Mouse (Mus musculus) layer of hippocampus, adult 2 months (tissue): ENCODE results near the gene Platr17. TPM values are rescaled to one million over a fixed set of nuclear protein-coding genes. Genes with fewer than 3 reads are reported as not detected.
A peak's percentile ranks its signal among the peaks of the same experiment; 100 is the strongest.

Source experiments
- DNase-seq, 2 experiments: peaks; one replicate each; pipeline ENCODE4 v3.0.0; 2022; ENCODE audit warnings: low spot score in 2 of 2
- H3K27ac ChIP-seq: fragments of 200-600 bp; 2 replicates; pipeline ENCODE4 v1.8.1; 2022
- H3K4me3 ChIP-seq: fragments of 200-600 bp; 2 replicates; pipeline ENCODE4 v1.8.1; 2022; ENCODE audit warnings: mild to moderate bottlenecking
- CTCF ChIP-seq: fragments of 200-600 bp; conservative IDR thresholded peaks from 2 replicates; pipeline ENCODE4 v1.8.1; 2022; ENCODE audit warnings: antibody characterized with exemption, mild to moderate bottlenecking, moderate library complexity
- total RNA-seq, 2 experiments: library from RNA; stranded (reverse); gene quantifications; 2 replicates each; pipeline ENCODE4 v1.2.3; 2021

Platr17 gene
- total RNA-seq, 2 experiments from 2014 or later = 0.61 to 0.64 TPM

DNA sequence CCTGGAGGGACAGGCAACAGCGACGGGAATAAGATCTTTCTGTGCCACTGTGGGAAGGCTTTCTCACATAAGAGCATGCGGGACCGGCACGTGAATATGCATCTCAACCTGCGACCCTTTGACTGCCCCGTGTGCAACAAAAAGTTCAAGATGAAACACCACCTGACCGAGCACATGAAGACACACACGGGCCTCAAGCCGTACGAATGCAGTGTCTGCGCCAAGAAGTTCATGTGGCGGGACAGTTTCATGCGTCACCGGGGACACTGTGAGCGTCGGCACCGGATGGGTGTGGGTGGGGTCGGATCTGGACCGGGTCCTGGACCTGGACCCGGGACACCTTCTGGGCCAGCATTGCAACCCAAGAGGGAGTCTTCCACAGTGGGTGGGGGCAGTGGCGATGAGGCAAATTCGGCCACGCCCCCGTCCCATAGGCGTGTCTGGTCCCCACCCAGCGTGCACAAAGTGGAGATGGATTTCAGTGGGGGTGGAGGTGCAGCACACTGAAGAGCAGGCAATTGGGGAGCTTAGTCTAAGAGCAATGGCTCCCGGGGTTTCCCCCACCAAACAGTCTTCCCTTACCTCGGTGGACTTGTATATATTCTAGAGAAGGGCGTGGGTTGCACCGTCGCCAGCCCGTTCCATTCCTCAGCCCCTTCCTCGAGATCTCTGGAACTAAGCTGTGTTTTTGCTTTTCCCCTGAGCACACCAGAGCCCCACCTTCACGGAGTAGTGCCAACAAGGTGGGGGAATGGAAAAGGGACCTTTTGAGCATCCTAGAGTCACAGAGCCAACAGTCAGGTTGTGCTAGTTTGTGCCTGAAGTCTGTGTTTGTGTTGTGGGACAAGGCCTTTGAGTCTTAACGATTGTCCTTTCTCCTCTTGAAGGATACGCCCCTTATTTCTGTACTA, 13.6 kb downstream of the Platr17 start:
- peak overlapping the region; percentile 78; the same call in 1 of the 2 replicates for H3K4me3 ChIP-seq
- no peak for TF ChIP-seq CTCF
- no peak for DNase-seq
- H3K27ac ChIP-seq = peak overlapping the region; percentile 83

DNA sequence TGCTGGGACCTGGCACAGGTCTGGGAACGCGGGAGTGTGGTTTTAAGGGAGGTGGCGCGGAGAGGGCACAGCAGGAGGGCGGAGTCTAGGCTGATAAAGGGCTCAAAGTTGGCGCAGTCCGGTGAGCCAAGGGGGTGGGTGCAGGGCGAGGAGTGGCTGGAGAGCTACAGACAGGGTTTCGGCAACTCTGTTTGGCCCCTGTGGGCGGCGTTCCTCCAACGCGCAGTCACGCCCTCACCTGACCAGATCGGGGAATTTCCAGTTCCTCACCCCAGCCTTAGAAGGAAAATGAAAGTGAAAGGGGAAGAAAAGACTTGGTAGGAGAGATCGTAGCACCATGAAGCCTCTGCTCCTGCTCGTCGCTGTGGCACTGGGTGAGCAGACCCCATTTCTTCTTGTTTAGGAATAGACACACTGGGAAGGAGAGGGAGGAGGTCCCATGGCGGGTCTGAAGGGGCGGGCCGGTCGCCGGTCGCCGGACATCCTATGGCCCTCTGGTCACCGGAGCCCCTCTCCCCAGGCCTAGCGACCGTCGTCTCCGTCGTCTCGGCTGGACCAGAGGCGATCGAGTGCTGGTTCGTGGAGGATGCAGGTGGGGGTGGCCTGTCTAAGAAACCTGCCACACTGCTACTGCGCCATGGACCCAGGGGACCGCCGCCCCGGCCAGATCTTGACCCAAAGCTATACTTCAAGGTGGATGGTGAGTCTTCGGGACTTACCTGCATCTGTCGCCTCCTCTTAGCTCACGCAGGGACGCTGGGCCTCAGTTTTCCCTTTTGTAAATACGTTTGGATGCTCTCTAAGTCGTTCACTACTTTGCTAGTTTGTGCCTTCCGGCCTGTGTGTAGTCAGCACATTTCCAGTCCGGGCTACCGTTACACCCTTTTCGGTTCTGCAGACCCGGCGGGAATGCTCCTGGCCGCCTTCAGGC, 14.7 kb downstream of the Platr17 start:
- peak in 1 of 2 experiments; percentile 55 for DNase-seq

DNA sequence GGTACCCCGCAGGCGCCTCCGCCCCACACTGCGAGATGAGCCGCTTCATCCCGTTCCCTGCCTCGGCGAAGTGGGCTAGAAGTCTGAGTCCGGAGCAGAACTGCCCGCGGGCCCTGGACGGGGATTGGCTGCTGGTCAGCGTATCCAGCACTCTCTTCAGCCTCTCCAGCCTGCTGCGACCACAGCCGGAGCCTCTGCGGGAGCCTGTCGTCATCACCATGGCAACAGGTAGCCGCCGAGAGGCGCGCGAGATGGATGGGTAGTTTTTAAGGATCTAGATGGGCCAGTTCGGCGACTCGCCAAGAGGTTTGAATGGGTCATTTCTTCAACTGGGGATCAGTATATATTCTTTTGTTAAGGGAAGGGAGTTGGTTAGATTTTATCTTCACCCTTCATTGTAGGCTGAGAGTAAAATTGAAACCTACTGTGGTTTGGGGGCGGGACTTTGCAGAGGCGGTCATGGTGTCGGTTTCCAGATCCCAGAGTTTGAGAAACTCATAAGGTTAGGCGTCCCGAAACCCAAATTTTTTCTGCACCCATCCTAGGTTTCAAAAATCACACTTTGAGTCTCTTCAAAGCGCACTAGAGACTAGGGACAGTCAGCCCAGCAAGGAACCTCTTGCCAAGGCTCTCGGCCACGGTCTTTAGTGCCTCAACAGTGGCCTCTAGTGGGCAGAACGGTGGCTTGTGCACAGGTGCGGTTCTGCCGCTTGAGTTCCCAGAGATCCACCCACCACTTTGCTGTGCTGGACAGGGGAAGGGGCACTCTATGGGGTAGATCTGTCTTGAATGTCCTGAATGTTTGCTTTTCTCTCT, 15.6 kb downstream of the Platr17 start:
- peak; percentile 89 for TF ChIP-seq CTCF
- Histone ChIP-seq H3K4me3 (peak overlapping the region; percentile 78), H3K27ac (peak overlapping the region; percentile 83)
- DNase-seq = peak; percentile 75

More for the DNA sequence above, 14.7 kb downstream of the Platr17 start:
- Histone ChIP-seq H3K27ac (peak overlapping the region; percentile 83), H3K4me3 (peak overlapping the region; percentile 78)
- TF ChIP-seq CTCF = peak; percentile 50

DNA sequence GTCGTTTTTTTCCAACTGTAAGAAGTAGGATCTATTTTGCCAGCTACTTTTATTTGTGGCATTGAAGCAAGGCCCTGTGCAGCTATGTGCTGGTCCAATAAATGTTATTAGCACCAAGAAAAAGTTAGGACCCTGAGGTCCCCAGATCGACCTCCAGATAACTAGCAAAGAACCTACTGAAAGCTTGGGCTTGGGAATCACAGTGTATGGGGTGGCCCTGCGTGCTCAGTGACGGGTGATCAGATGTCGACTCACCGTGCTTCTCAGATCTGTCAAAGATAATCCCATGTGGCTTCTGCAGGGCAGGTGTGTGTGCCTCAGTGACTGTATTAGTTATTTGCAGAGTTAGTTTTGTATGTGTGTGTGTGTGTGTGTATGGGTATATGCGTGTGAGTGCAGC, 16.4 kb downstream of the Platr17 start:
- TF ChIP-seq CTCF = no peak
- DNase-seq = no peak
- Histone ChIP-seq H3K27ac (no peak overlapping the region), H3K4me3 (no peak overlapping the region)

DNA sequence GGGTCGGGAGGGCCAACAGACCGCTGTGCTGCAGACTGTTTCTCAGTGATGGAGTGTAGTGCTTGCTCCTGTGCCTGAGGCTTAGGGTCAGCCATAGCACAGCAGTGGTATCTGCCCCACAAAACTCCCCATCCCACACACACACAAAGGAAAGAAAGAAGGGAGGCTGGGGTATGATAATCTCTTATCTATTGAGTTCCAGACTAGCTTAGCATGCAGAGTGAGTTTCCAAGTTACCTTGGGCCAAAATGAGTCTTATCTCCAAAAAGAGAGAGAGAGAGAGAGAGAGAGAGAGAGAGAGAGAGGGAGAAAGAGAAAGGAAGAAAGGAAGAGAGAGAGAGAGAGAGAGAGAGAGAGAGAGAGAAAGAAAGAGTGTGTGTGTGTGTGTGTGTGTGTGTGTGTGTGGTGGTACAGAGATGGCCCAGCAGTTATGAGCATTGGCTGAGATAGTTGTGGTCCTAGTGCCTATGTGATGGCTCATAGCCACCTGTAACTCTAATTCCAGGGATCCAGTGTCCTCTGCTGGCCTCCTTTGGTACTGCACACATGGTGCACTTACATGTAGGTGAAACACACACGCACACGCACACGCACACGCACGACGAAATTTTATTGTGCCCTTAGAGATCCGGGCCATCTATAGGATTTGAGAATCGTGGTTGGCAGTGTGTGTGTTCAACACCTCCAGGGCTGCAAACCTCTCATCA, 19.8 kb downstream of the Platr17 start:
- no peak for DNase-seq
- H3K27ac ChIP-seq = no peak overlapping the region
- TF ChIP-seq CTCF = peak; percentile 56
- H3K4me3 ChIP-seq = no peak overlapping the region

DNA sequence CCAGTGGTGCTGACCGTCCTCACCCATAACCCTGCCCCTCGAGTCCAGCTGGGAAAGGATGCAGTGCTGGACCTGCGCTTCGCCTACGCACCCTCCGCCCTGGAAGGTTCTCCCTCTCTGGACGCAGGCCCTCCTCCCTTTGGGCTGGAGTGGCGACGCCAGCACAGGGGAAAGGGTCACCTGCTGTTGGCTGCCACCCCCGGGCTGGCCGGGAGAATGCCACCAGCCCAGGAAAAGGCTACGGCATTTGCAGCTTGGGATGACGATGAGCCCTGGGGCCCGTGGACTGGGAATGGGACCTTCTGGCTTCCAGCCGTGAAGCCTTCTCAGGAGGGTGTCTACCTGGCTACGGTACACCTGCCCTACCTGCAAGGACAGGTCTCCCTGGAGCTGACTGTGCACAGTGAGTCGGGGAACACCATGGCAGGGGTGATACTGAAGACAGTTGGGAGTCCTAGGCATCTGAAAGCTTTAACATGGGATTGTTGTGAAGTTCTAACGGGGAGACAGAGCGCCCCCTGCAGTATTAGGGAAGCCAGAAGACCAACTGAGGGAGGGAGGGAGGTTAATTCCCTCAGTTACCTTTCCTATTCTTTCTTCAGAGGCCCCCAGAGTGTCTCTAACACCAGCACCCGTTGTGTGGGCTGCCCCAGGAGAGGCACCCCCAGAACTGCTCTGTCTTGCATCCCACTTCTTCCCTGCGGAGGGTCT, 20.6 kb downstream of the Platr17 start:
- no peak for DNase-seq
- peak; percentile 39 for TF ChIP-seq CTCF
- no peak overlapping the region for H3K4me3 ChIP-seq
- no peak overlapping the region for H3K27ac ChIP-seq

DNA sequence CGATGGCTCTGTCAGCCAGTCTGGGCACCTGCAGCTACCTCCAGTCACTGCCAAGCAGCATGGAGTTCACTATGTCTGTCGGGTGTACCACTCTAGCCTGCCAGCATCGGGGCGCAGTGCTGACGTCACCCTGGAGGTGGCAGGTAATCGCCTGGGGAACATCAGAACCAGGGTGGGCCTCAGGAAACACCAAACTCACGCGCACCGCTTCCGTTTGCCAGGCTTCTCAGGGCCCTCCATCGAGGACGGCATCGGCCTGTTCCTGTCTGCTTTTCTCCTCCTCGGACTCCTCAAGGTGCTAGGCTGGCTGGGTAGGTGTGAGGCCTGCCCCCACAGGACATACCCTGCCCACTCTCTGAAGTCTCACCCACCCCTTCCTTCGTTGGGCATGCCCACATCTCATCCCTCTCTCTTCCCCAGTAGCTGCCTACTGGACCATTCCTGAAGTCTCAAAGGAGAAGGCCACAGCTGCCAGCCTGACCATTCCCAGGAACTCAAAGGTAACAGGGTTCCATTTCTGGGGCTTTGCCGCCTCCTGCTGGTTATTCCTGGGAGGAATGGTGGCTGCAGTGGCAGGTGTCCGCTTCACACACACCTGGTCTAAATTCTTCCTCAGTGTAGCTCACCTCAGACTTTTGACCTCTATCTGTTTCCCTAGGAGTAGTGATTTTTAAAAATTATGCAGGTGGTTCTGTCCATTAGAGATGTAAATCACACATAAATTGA, 21.4 kb downstream of the Platr17 start:
- peak; percentile 57 for TF ChIP-seq CTCF
- H3K4me3 ChIP-seq = no peak overlapping the region
- no peak overlapping the region for H3K27ac ChIP-seq
- no peak for DNase-seq

DNA sequence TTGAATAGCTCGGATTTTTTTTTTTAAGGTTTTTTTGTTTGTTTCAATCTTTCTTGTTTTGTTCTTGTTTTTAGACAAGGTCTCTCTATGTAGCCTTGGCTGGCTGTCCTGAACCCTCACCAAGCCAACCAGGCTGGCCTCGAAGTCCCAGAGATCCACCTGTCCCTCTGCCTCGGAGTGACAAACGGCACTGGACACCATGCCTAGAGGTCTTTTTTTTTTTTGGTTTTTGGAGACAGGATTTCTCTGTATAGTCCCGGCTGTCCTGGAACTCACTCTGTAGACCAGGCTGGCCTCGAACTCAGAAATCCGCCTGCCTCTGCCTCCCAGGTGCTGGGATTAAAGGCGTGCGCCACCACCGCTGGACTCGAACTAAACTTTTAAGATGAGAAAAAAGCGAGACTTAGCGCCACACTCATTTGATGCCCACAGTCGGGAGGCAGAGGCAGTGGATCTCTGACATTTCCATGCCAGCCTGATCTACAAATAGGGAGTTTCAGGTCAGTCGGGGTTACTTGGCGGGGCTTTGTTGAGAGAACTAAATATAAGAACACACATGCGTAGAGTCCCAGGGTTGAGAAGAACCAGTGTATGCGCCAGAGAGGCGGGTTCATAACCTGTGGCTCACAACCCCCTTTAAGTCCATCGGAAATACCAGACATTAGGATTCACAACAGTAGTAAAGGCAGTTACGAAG, 23.5 kb downstream of the Platr17 start:
- Histone ChIP-seq H3K27ac (peak overlapping the region; percentile 96), H3K4me3 (peak overlapping the region; percentile 77)
- DNase-seq = no peak
- TF ChIP-seq CTCF = no peak

DNA sequence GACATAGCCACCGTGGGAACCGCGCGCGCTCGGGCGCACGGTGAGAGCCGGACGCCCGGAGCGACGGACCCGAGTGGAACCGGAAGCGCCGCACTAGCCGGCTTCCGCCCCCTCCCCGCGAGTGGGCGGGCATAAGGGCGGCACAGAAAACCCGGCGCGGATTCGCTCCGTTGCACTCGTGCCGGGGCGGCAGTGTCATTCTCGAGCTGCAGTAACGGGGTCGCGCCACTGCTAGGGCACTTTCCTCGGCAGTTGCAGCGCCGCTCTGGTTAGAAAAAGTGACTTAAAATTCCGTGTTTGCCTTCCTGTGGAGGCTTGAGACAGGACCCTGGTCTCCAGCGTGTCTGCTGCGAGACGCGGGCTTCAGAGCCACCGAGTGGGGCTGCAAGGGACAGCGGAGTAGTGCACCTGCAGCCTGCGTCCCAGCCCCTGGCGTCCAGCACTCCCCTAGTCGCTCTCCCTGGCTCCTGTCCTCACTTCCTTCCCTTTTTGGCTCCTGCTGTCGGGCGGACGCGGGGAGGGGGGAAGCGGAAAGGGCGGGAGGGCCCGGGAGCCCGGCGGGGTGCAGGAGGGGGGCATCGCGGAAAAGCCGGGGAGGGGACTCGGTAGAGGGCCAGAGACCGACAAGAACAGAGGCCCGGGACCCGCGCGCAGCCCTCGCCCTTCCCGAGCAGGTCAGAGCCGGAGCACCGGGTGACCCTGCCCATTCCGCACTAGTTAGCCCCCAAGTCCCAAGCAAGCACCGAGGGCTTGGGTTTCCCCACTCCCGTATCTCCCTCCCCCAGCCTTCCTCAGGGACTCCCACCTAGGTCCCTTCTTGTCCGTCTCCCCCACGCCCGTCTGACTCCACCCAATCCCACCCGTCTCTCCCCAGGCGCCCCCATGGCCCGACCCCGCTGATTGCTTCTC, 24.7 kb downstream of the Platr17 start, which contains the start of gene Rgl2:
Gene Rgl2, plus strand, starts transcription at position 173 of the 909 bp plus-strand sequence.
- TF ChIP-seq CTCF = peak; percentile 70
- H3K4me3 ChIP-seq = peak within 1 kb of the TSS; percentile 77
- peak; percentile 91 to 95 for DNase-seq
- H3K27ac ChIP-seq = peak within 1 kb of the TSS; percentile 96
